Mouse (Mus musculus) neutrophil, adult 5-6 weeks (primary cell): ENCODE data around the gene Abca7. TPM values are rescaled to one million over a fixed set of nuclear protein-coding genes. Genes with fewer than 3 reads are reported as not detected.
"Not testable (repeated sequence)": the region's sequence is repeated elsewhere in the genome, so short reads cannot be mapped to it uniquely, and the experiment has no call there.

Experiments used
- ATAC-seq: fragments of 151-379, 151-347 bp; 2 replicates; pipeline ENCODE4 v1.8.0; 2017; ENCODE audit warnings: mild to moderate bottlenecking, moderate TSS enrichment; ENCODE audit not compliant: insufficient number of reproducible peaks, poor library complexity, low FRiP score, severe bottlenecking; ENCODE audit errors: extremely low read depth
- total RNA-seq: library from RNA; stranded (forward); fragments of 200-1000 nt; gene quantifications from 2 replicates; pipeline ENCODE4 v1.2.3, GENCODE M21; 2017

The Abca7 gene
- total RNA-seq, 1 experiment from 2014 or later: 45.9 TPM

DNA sequence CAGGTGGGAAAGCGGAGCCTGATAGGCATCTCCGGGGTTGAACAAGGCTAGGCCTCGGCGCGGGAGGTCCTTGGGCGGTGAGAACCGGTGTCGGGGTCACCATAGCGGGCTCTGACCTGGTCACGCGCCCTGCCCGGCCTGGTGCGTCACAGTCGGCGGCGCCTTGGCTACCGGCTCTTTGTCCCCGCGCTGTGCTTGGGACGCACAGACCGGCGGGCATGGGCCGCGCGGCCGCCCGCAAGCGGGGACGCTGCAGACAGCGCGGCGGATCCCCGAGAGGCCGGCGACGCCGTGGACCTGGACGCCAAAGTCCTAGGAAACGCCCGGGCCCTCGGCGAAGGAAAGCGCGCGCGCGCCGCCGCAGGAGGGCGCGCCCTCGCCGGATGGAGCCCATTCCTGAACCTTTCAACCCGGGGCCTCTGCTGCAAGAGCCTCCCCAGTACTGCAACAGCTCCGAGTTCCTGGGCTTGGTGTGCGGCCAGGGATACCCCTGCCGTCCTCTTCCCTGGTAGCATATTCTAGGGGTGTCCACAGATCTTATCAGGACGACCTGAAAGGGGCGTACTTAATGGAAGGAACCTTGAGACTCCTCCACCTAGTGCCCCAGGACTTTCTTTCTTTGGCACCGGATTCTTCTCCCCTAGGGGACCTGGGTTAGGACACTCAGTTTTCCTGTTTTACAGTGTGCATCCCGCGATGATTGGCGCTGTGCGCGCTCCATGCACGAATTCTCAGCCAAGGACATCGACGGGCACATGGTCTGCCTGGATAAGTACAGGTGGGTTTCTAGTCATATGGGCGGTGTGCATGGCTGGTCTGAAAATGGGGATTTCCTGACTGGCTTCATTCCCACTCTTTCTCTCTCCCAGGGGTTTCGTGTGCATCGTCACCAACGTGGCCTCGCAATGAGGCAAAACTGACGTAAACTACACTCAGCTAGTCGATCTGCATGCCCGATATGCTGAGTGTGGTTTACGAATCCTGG, 57.8 kb downstream of the Abca7 start:
- ATAC-seq: no peak

DNA sequence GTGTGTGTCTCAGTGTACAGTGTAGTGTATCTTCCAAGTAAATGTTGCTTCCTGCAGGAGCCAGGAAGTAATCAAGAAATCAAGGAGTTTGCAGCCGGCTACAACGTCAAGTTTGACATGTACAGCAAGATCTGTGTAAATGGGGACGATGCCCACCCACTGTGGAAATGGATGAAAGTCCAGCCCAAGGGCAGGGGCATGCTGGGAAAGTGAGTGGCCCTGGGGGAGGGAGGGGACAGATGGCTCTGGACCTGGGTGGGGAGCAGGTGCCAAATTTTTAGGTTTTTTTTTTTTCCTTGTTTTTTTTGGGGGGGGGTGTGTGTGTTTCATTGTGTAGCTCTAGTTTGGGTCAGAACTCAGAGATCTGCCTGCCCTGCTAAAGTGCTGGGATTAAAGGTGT, 58.6 kb downstream of the Abca7 start:
- not testable (repeated sequence) for ATAC-seq

DNA sequence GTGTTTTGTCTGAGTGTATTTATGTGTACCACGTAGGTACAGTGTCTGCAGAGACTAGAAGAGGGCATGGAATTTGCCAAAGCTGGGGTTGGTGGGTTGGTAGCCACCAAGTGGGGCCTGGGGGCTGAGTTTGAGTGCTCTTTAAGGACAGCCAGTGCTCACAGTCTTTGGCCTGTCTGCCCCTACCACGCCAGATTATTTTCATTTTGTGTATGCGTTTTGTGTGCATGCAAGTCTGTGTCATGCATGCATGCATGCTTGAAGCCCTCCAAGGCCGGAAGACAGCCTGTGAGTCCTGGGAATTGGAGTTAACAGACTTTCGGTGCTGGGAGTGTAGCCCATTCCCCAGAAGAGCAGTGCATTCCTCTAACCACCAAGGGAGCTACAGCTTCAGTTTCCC, 59.1 kb downstream of the Abca7 start:
- no peak for ATAC-seq

GRCm38 (mm10) chr10:80055891-80056290, 59.6 kb downstream of the Abca7 start:
- no peak for ATAC-seq

DNA sequence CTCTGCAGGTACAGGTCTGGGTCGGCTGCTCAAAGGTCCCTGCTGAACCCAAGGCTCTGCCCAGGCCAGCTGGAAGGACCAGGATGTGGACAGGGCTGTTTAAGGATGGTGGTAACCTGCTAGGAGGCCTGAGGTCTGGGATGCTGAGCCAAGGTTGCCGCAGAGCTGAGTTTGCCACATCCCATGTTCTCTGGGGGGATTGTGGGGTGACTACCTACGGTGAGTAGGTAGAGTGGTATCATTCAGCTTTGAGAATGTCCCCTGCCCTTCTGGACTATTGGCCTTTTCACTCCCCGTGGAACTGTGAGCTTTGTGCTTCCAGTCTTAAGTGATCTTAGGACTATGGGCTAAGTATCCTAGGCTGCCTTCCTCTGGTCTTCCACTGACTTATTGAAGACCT, 60.2 kb downstream of the Abca7 start:
- ATAC-seq: no peak

GRCm38 (mm10) chr10:80056976-80057682, 60.8 kb downstream of the Abca7 start:
- no peak for ATAC-seq

GRCm38 (mm10) chr10:80057683-80058326, 61.5 kb downstream of the Abca7 start:
- ATAC-seq: no peak

- ATAC-seq: no peak
These were observed 66.8 kb downstream of the Abca7 start for GRCm38 (mm10) chr10:80063104-80063503.

GRCm38 (mm10) chr10:80063877-80064650, 67.8 kb downstream of the Abca7 start:
- no peak for ATAC-seq

Other genes with a start within 250 kb of the Abca7 start
- 21.9 and 24.6 TPM in 2 replicates for gene Polrmt, start 249.9 kb upstream of the Abca7 start, total RNA-seq
- gene Fgf22, start 241.4 kb upstream of the Abca7 start, total RNA-seq: not detected in 2 replicates
- gene Rnf126, start 229.5 kb upstream of the Abca7 start, total RNA-seq: 12.0 and 15.9 TPM in 2 replicates
- gene Fstl3, start 219.2 kb upstream of the Abca7 start, total RNA-seq: 1.0 and 2.6 TPM in 2 replicates
- gene Prss57, start 205.5 kb upstream of the Abca7 start, total RNA-seq: 1.1 and 1.2 TPM in 2 replicates
- 40.6 and 42.1 TPM in 2 replicates for gene Palm, start 202.9 kb upstream of the Abca7 start, total RNA-seq
- 1.0 and 1.4 TPM in 2 replicates for gene Misp, start 175.5 kb upstream of the Abca7 start, total RNA-seq
- gene Ptbp1, start 142.1 kb upstream of the Abca7 start, total RNA-seq: 101 and 117 TPM in 2 replicates
- gene Prtn3, start 122.0 kb upstream of the Abca7 start, total RNA-seq: not detected in 2 replicates
- 0.93 and 1.7 TPM in 2 replicates for gene Plppr3, start 121.9 kb upstream of the Abca7 start, total RNA-seq
- gene Elane, start 110.2 kb upstream of the Abca7 start, total RNA-seq: not detected in 2 replicates
- gene Cfd, start 105.6 kb upstream of the Abca7 start, total RNA-seq: not detected in 2 replicates
- gene Med16, start 87.6 kb upstream of the Abca7 start, total RNA-seq: 14.0 and 15.0 TPM in 2 replicates
- gene Gm26602, start 85.6 kb upstream of the Abca7 start, total RNA-seq: not detected in 2 replicates
- gene Kiss1r, start 79.5 kb upstream of the Abca7 start, total RNA-seq: 1.4 and 2.4 TPM in 2 replicates
- gene R3hdm4, start 75.3 kb upstream of the Abca7 start, total RNA-seq: 147 and 149 TPM in 2 replicates
- gene Arid3a, start 69.5 kb upstream of the Abca7 start, total RNA-seq: 58.8 and 68.0 TPM in 2 replicates
- 11.4 and 15.9 TPM in 2 replicates for gene Wdr18, start 36.3 kb upstream of the Abca7 start, total RNA-seq
- gene Grin3b, start 25.8 kb upstream of the Abca7 start, total RNA-seq: not detected in 2 replicates
- 80.7 and 81.4 TPM in 2 replicates for gene Tmem259, start 12.2 kb upstream of the Abca7 start, total RNA-seq
- gene Cnn2, start 7.9 kb upstream of the Abca7 start, total RNA-seq: 284 and 308 TPM in 2 replicates
- gene Arhgap45, start 20.2 kb downstream of the Abca7 start, total RNA-seq: 695 and 736 TPM in 2 replicates
- 47.7 and 66.4 TPM in 2 replicates for gene Polr2e, start 43.3 kb downstream of the Abca7 start, total RNA-seq
- gene Gpx4, start 50.7 kb downstream of the Abca7 start, total RNA-seq: 206 and 276 TPM in 2 replicates
- gene Sbno2, start 109.1 kb downstream of the Abca7 start, total RNA-seq: 232 and 238 TPM in 2 replicates
- 229 and 235 TPM in 2 replicates for gene Stk11, start 119.3 kb downstream of the Abca7 start, total RNA-seq
- gene Atp5d, start 142.1 kb downstream of the Abca7 start, total RNA-seq: 34.4 and 38.6 TPM in 2 replicates
- 0.98 and 1.6 TPM in 2 replicates for gene Cbarp, start 144.3 kb downstream of the Abca7 start, total RNA-seq
- gene Midn, start 151.8 kb downstream of the Abca7 start, total RNA-seq: 126 and 143 TPM in 2 replicates
- gene Cirbp, start 169.5 kb downstream of the Abca7 start, total RNA-seq: 151 and 158 TPM in 2 replicates
- 10.3 and 14.2 TPM in 2 replicates for gene 1600002K03Rik, start 176.4 kb downstream of the Abca7 start, total RNA-seq
- 0.49 TPM in 1 of 2 replicates, not detected in the other for gene Efna2, start 183.0 kb downstream of the Abca7 start, total RNA-seq
- 42.0 and 43.6 TPM in 2 replicates for gene Mum1, start 229.9 kb downstream of the Abca7 start, total RNA-seq